Mouse (Mus musculus): ENCODE measurements around the gene Pcna. TPM values are rescaled to one million over a fixed set of nuclear protein-coding genes. Genes with fewer than 3 reads are reported as not detected.

Pcna gene
- total and polyA plus RNA-seq, 3 experiments = 308 to 541 (median 427) TPM

- Histone ChIP-seq H3K27ac (ENCODE audit: control insufficient read depth, low read depth, low read length) (peak overlapping the region; percentile 44), H3K4me1 (ENCODE audit: control insufficient read depth in 1 of 2, insufficient read depth in 2 of 2, low read length in 2 of 2) (peaks cover 3 to 18% of the 10 kb centered on the region in 2 experiments; a peak in 3 of 4 replicates), H3K36me3 (ENCODE audit: control insufficient read depth in 1 of 2, insufficient read depth in 2 of 2, low read length in 2 of 2) (peaks cover 0 to 19% of the 10 kb centered on the region in 2 experiments; a peak in 2 of 4 replicates), H3K27me3 (ENCODE audit: control insufficient read depth in 1 of 2, insufficient read depth in 2 of 2, low read length in 2 of 2) (no peaks in the 10 kb centered on the region), H3K9ac (ENCODE audit: control insufficient read depth, low read depth, low read length, poor library complexity, severe bottlenecking) (0 out of 2 replicates have a peak overlapping the region, but pooled peaks have one; percentile 15), H3K4me3 (ENCODE audit: control insufficient read depth in 1 of 2, insufficient read depth in 1 of 2, low read depth in 2 of 2, low read length in 2 of 2) (peak overlapping the region in 1 of 2 experiments; percentile 5; a peak in 1 of 4 replicates), H3K9me3 (replicated peaks; ENCODE audit: insufficient read depth, low read length) (no peaks in the 10 kb centered on the region), H3K79me2 (ENCODE audit: control insufficient read depth, insufficient read depth, low read length, poor library complexity) (peaks cover 19% of the 10 kb centered on the region)
- DNase-seq (ENCODE audit: low read depth, low spot score) = peak; percentile 92
- peak; percentile 40; the same call in 1 of the 2 replicates for TF ChIP-seq HCFC1 (IDR thresholded peaks at IDR 0.05; ENCODE audit: low read depth, low read length)
- TF ChIP-seq MAFK (IDR thresholded peaks at IDR 0.05; ENCODE audit: borderline replicate concordance, low read depth, low read length) = no peak
- TF ChIP-seq ETS1 (IDR thresholded peaks at IDR 0.05; ENCODE audit: low read depth, low read length) = peak; percentile 59; the same call in 1 of the 2 replicates
- TF ChIP-seq MXI1 (IDR thresholded peaks at IDR 0.05; ENCODE audit: low read depth, low read length) = peak; percentile 100
- TF ChIP-seq USF1 (IDR thresholded peaks at IDR 0.05; ENCODE audit: low read depth, low read length) = peak; percentile 86
- 0 out of 2 replicates have a peak, but pooled peaks have one; percentile 8 for TF ChIP-seq RCOR1 (IDR thresholded peaks at IDR 0.05; ENCODE audit: low read depth, low read length)
- no peak for TF ChIP-seq CTCF (IDR thresholded peaks at IDR 0.05 in 2 of 3, conservative IDR thresholded peaks at IDR 0.05 in 1 of 3; ENCODE audit: control insufficient read depth in 1 of 3, insufficient read depth in 1 of 3, low read depth in 2 of 3, low read length in 3 of 3, poor library complexity in 1 of 3, severe bottlenecking in 1 of 3)
- TF ChIP-seq MYB (IDR thresholded peaks at IDR 0.05; ENCODE audit: low read depth, low read length) = 0 out of 2 replicates have a peak, but pooled peaks have one; percentile 9
- TF ChIP-seq EP300 (IDR thresholded peaks at IDR 0.05; ENCODE audit: low read depth in 1 of 2, low read length in 2 of 2) = peak in 1 of 2 experiments; percentile 39; a peak in 1 of 4 replicates
- peak; percentile 92 for TF ChIP-seq MYC (IDR thresholded peaks at IDR 0.05; ENCODE audit: low read depth, low read length)
- peak; percentile 100 for TF ChIP-seq SIN3A (IDR thresholded peaks at IDR 0.05; ENCODE audit: low read length)
- TF ChIP-seq MAX (IDR thresholded peaks at IDR 0.05; ENCODE audit: low read length) = peak; percentile 99
- no peak for TF ChIP-seq ZNF384 (IDR thresholded peaks at IDR 0.05; ENCODE audit: low read depth, low read length)
These were observed 12.1 kb upstream of the Pcna start for GRCm38 (mm10) chr2:132265196-132265595.

GRCm38 (mm10) chr2:132264266-132264710, 11.2 kb upstream of the Pcna start:
- Histone ChIP-seq H3K27ac (ENCODE audit: control insufficient read depth, low read depth, low read length) (peak overlapping the region; percentile 32), H3K4me1 (ENCODE audit: control insufficient read depth in 1 of 2, insufficient read depth in 2 of 2, low read length in 2 of 2) (peaks cover 3 to 14% of the 10 kb centered on the region in 2 experiments; a peak in 3 of 4 replicates), H3K27me3 (ENCODE audit: control insufficient read depth in 1 of 2, insufficient read depth in 2 of 2, low read length in 2 of 2) (no peaks in the 10 kb centered on the region), H3K36me3 (ENCODE audit: control insufficient read depth in 1 of 2, insufficient read depth in 2 of 2, low read length in 2 of 2) (peaks cover 0 to 17% of the 10 kb centered on the region in 2 experiments; a peak in 2 of 4 replicates), H3K9me3 (replicated peaks; ENCODE audit: insufficient read depth, low read length) (no peaks in the 10 kb centered on the region), H3K79me2 (ENCODE audit: control insufficient read depth, insufficient read depth, low read length, poor library complexity) (peaks cover 12% of the 10 kb centered on the region), H3K9ac (ENCODE audit: control insufficient read depth, low read depth, low read length, poor library complexity, severe bottlenecking) (peak overlapping the region; percentile 89), H3K4me3 (ENCODE audit: control insufficient read depth in 1 of 2, insufficient read depth in 1 of 2, low read depth in 2 of 2, low read length in 2 of 2) (peak overlapping the region; percentile 97)
- DNase-seq (ENCODE audit: low read depth, low spot score) = no peak
- TF ChIP-seq TBP (IDR thresholded peaks at IDR 0.05; ENCODE audit: low read depth, low read length) = no peak
- no peak for TF ChIP-seq MEF2A (IDR thresholded peaks at IDR 0.05; ENCODE audit: extremely low read depth, insufficient replicate concordance, low read depth, low read length, poor library complexity, severe bottlenecking)
- no peak for TF ChIP-seq MAZ (IDR thresholded peaks at IDR 0.05; ENCODE audit: low read depth, low read length)
- no peak for TF ChIP-seq RAD21 (IDR thresholded peaks at IDR 0.05; ENCODE audit: low read depth, low read length)
- TF ChIP-seq MYC (IDR thresholded peaks at IDR 0.05; ENCODE audit: low read depth, low read length) = 0 out of 2 replicates have a peak, but pooled peaks have one; percentile 8
